Mouse (Mus musculus) embryonic facial prominence, embryonic 11.5 days (tissue): ENCODE measurements around the gene Dmbt1. TPM values are rescaled to one million over a fixed set of nuclear protein-coding genes. Genes with fewer than 3 reads are reported as not detected.

Experiments used
- ATAC-seq: fragments of 200-750 bp; cut with Nextera tagmentation; replicated peaks from 2 replicates; pipeline ENCODE4 v1.8.0; 2017; ENCODE audit warnings: low read depth; ENCODE audit not compliant: insufficient number of reproducible peaks, low FRiP score, low TSS enrichment
- DNase-seq: peaks from one replicate; pipeline ENCODE4 v3.0.0-alpha.2; 2015; ENCODE audit warnings: low spot score
- H3K27ac ChIP-seq: fragments of 300-500 bp; sonication (generic); replicated peaks from 2 replicates; pipeline ENCODE4 v1.5.1; 2014; ENCODE audit warnings: mild to moderate bottlenecking, low read depth, low read length, control low read depth
- H3K27me3 ChIP-seq: fragments of 300-500 bp; sonication (generic); 2 replicates; pipeline ENCODE4 v1.6.1; 2014; ENCODE audit warnings: mild to moderate bottlenecking, low read length, moderate library complexity, mixed read lengths; ENCODE audit not compliant: control insufficient read depth, insufficient read depth
- H3K36me3 ChIP-seq: fragments of 300-500 bp; sonication (generic); replicated peaks from 2 replicates; pipeline ENCODE4 v1.6.1; 2014; ENCODE audit warnings: low read depth, mild to moderate bottlenecking, low read length, moderate library complexity, mixed read lengths; ENCODE audit not compliant: control insufficient read depth, insufficient read depth
- H3K4me1 ChIP-seq: fragments of 300-500 bp; sonication (generic); 2 replicates; pipeline ENCODE4 v1.6.1; 2014; ENCODE audit warnings: low read length, mixed read lengths; ENCODE audit not compliant: control insufficient read depth, insufficient read depth
- H3K4me2 ChIP-seq: fragments of 300-500 bp; sonication (generic); 2 replicates; pipeline ENCODE4 v1.6.1; 2014; ENCODE audit warnings: low read depth, mild to moderate bottlenecking, control low read depth, low read length, moderate library complexity
- H3K4me3 ChIP-seq: fragments of 300-500 bp; sonication (generic); 2 replicates; pipeline ENCODE4 v1.5.1; 2014; ENCODE audit warnings: low read depth, low read length, control low read depth
- H3K9ac ChIP-seq: fragments of 300-500 bp; sonication (generic); replicated peaks from 2 replicates; pipeline ENCODE4 v1.6.1; 2014; ENCODE audit warnings: mild to moderate bottlenecking, control low read depth, low read length
- H3K9me3 ChIP-seq: fragments of 300-500 bp; sonication (generic); replicated peaks from 2 replicates; pipeline ENCODE4 v1.6.1; 2016; ENCODE audit warnings: mild to moderate bottlenecking, low read length, inconsistent platforms, mixed read lengths; ENCODE audit not compliant: control insufficient read depth
- WGBS: fragments of 180-500 bp; shearing (Covaris S2); extraction: QIAGEN DNeasy Blood & Tissue Kit; methylation state at CpG from one replicate; pipeline ENCODE4 v1.1.7; 2014; 5-methylcytosine and 5-hydroxymethylcytosine counted together
- polyA plus RNA-seq: library from polyadenylated mRNA; unstranded; fragments of >200 nt; fragmentation: Nextera tagmentation; extraction: Ambion mirVana; gene quantifications from 2 replicates; pipeline ENCODE4 v1.2.1, GENCODE M21; 2014

The Dmbt1 gene
- polyA plus RNA-seq, 1 experiment from 2014 or later: not detected

DNA sequence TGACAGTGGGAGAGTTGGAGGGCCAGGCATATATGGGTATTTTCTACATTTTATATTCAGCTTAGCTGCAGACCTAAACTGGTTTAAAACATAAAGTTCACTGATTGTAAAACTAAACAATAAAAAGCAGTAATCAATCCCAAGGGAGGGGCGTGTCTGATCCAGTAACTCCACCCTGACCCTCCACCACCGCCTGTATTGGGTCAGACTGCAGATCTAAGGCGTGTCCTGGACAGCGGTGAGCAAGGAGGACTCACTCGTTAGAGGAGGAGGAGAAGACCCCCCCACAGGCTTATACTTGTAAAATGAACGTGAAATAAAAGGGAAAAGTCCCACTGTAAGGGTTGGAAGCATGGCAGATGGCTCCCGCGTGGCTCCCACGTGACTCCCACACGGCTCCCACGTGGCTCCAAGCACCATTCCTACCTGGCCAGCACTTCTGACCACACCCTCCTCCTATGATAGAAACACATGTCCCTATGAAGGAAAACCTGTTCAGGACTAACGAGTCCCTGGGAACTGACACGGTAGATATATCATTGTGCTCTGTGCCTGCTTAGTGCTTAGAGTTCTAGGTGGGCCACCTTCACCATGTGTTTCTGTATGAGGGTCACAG is 40.6 kb upstream of the Dmbt1 start:
- Histone ChIP-seq H3K27ac (no peak overlapping the region), H3K36me3 (no peaks in the 10 kb centered on the region), H3K9ac (no peak overlapping the region), H3K27me3 (no peaks in the 10 kb centered on the region), H3K4me3 (no peak overlapping the region), H3K4me1 (no peaks in the 10 kb centered on the region), H3K4me2 (no peak overlapping the region), H3K9me3 (no peaks in the 10 kb centered on the region)
- whole genome bisulfite sequencing: 89% methylated on average over 13 of the region's 13 CpGs
- ATAC-seq: no peak
- DNase-seq: no peak

GRCm38 (mm10) chr7:130993907-130994306 is 37.9 kb upstream of the Dmbt1 start:
- 56% methylated on average over 8 of the region's 8 CpGs for WGBS
- no peak overlapping the region for H3K4me2 ChIP-seq

GRCm38 (mm10) chr7:131001976-131002726 is 29.7 kb upstream of the Dmbt1 start:
- Histone ChIP-seq H3K36me3 (no peaks in the 10 kb centered on the region), H3K27ac (no peak overlapping the region), H3K9ac (no peak overlapping the region), H3K27me3 (no peaks in the 10 kb centered on the region), H3K4me3 (no peak overlapping the region), H3K4me1 (no peaks in the 10 kb centered on the region), H3K9me3 (no peaks in the 10 kb centered on the region; the same call in 1 of the 2 replicates), H3K4me2 (no peak overlapping the region)
- 89% methylated on average over 12 of the region's 12 CpGs for WGBS
- no peak for DNase-seq
- no peak for ATAC-seq

More at GRCm38 (mm10) chr7:130993907-130994306, 37.9 kb upstream of the Dmbt1 start:
- no peak overlapping the region for H3K27ac ChIP-seq
- no peaks in the 10 kb centered on the region for H3K9me3 ChIP-seq
- no peaks in the 10 kb centered on the region for H3K4me1 ChIP-seq
- H3K36me3 ChIP-seq: no peaks in the 10 kb centered on the region
- H3K9ac ChIP-seq: no peak overlapping the region
- no peak overlapping the region for H3K4me3 ChIP-seq
- ATAC-seq (no peak), DNase-seq (peak; percentile 44)
- no peaks in the 10 kb centered on the region for H3K27me3 ChIP-seq

DNA sequence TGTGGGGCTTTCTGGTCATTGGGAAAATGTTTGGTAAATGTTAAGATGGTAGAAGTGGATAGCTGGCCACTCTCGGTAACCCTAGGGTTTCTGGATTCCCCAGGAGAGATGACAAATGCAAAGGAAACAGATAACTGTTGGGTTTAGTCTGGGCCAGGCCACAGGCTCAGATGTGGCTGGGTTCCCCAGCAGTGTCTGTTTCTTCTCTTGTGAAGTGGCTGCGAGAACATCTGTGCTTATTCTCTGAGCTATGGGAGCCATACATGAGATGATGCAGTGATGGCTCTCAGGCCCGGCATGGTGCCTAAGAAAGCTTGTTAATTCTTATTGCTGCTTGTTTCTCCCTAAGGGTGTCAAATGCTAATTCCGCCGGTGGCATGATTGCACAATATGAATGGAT is 27.8 kb upstream of the Dmbt1 start:
- H3K27me3 ChIP-seq: no peaks in the 10 kb centered on the region
- ATAC-seq (no peak), DNase-seq (no peak)
- no peak overlapping the region for H3K4me2 ChIP-seq
- H3K4me1 ChIP-seq: no peaks in the 10 kb centered on the region
- no peaks in the 10 kb centered on the region; the same call in 1 of the 2 replicates for H3K9me3 ChIP-seq
- H3K9ac ChIP-seq: no peak overlapping the region
- 93% methylated on average over 5 of the region's 5 CpGs for WGBS
- no peak overlapping the region for H3K4me3 ChIP-seq
- H3K27ac ChIP-seq: no peak overlapping the region
- H3K36me3 ChIP-seq: no peaks in the 10 kb centered on the region

DNA sequence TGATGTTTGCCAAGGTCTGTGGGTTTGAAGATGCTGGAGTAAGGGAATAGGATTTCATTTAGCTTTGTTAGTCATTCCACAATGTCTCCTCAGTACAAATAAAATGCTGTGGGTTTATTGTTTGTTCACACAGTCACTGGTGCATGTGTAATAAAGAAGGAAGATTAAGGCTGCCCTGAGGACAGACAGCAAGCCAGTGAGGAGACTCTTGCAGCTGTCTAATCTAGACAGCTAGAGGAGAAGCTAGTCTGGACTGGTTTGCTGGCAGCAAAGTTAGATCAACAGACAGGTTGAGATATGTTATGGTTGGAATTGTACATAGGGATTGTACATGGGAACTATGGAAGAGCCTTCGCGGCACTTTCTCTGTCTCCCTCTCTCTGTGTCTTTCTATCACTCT is 24.6 kb upstream of the Dmbt1 start:
- H3K4me3 ChIP-seq: no peak overlapping the region
- H3K4me2 ChIP-seq: no peak overlapping the region
- no peaks in the 10 kb centered on the region for H3K27me3 ChIP-seq
- ATAC-seq: no peak
- no peaks in the 10 kb centered on the region for H3K4me1 ChIP-seq
- H3K9me3 ChIP-seq: no peaks in the 10 kb centered on the region; the same call in 1 of the 2 replicates
- H3K36me3 ChIP-seq: no peaks in the 10 kb centered on the region
- WGBS: 100% methylated on average over 2 of the region's 2 CpGs
- DNase-seq: no peak
- no peak overlapping the region for H3K27ac ChIP-seq
- no peak overlapping the region for H3K9ac ChIP-seq

- DNase-seq: no peak
- ATAC-seq: no peak
- 80% methylated on average over 5 of the region's 5 CpGs for WGBS
- Histone ChIP-seq H3K4me2 (no peak overlapping the region), H3K9me3 (no peaks in the 10 kb centered on the region; the same call in 1 of the 2 replicates), H3K4me1 (no peaks in the 10 kb centered on the region), H3K9ac (no peak overlapping the region), H3K36me3 (no peaks in the 10 kb centered on the region), H3K27ac (no peak overlapping the region), H3K27me3 (no peaks in the 10 kb centered on the region), H3K4me3 (no peak overlapping the region)
Observed at GRCm38 (mm10) chr7:131009178-131009577, 22.7 kb upstream of the Dmbt1 start.

GRCm38 (mm10) chr7:131011901-131012300 is 20.0 kb upstream of the Dmbt1 start:
- 81% methylated on average over 1 of the region's 1 CpGs for WGBS
- Histone ChIP-seq H3K4me3 (no peak overlapping the region), H3K9ac (no peak overlapping the region), H3K9me3 (no peaks in the 10 kb centered on the region), H3K4me1 (no peaks in the 10 kb centered on the region), H3K27ac (no peak overlapping the region), H3K36me3 (no peaks in the 10 kb centered on the region), H3K27me3 (no peaks in the 10 kb centered on the region), H3K4me2 (no peak overlapping the region)
- ATAC-seq (no peak), DNase-seq (no peak)

GRCm38 (mm10) chr7:131019181-131019580 is 12.7 kb upstream of the Dmbt1 start:
- DNase-seq: no peak
- 84% methylated on average over 2 of the region's 2 CpGs for WGBS
- no peaks in the 10 kb centered on the region for H3K4me1 ChIP-seq

More at GRCm38 (mm10) chr7:131019181-131019580, 12.7 kb upstream of the Dmbt1 start:
- Histone ChIP-seq H3K27ac (no peak overlapping the region), H3K27me3 (no peaks in the 10 kb centered on the region), H3K9ac (no peak overlapping the region), H3K9me3 (no peaks in the 10 kb centered on the region), H3K4me3 (no peak overlapping the region), H3K36me3 (no peaks in the 10 kb centered on the region), H3K4me2 (no peak overlapping the region)
- ATAC-seq: no peak
